Mouse (Mus musculus): ENCODE data around the gene Tgfa. TPM values are rescaled to one million over a fixed set of nuclear protein-coding genes. Genes with fewer than 3 reads are reported as not detected.

Gene Tgfa
- polyA plus RNA-seq, 1 experiment from 2014 or later, result 7.2 TPM

DNA sequence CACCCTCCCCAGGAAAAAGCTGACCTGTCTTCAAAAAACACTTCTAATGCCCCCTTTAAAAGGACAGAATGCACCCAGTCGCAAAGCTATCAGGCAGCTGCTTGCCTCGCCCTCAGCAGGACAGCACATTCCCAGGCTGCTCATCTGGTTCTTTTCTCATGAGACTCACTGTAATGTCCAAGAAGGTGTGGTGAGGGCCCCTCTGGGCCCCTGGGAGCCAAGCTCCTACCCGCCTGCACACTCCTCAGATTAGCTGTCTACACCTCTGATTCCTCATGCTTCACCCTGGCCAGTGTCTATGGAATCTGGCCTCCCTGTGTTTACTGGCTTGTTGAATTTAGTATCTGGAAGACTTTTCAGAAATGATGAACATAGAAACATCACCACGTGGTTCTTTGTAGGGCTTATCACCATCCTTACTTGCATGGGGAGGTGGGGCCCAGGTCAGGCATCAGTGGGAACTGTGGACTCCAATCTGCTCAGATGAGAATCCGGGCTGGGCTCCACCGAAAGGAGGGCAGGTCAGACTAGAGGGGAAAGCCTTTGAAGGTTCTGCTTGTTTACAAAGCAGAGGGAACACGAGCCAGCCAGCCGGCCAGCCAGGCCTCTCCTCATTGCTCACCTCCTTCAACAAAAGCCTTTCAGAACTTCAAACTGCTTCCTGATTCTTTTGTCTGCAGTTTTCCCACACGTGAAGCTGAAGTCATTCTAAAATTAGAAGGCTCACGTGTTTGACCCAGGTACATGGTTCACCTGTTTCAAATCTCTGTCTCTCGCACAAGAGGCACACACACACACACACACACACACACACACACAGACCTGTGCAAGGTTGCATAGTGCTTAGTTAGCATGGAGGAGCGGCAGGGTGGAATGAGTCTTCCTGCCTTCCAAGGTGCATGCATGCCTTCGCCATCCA, 38.7 kb downstream of the Tgfa start:
- 28% methylated on average over 13 of the region's 13 CpGs for WGBS
- ATAC-seq (ENCODE audit: insufficient read depth, low FRiP score), result peak; percentile 86
- Histone ChIP-seq H3K27me3 (ENCODE audit: control insufficient read depth, insufficient read depth, low read length) (no peaks in the 10 kb centered on the region), H3K36me3 (ENCODE audit: control insufficient read depth, insufficient read depth, low read length) (no peaks in the 10 kb centered on the region), H3K9ac (ENCODE audit: low read length) (no peak overlapping the region), H3K4me2 (ENCODE audit: low read depth, low read length) (peak overlapping the region; percentile 13; the same call in 1 of the 2 replicates), H3K4me1 (ENCODE audit: control insufficient read depth, insufficient read depth, low read length) (peaks cover 16% of the 10 kb centered on the region; the same call in 1 of the 2 replicates), H3K4me3 (replicated peaks; ENCODE audit: low read length) (no peak overlapping the region), H3K27ac (ENCODE audit: low read length) (peak overlapping the region; percentile 84), H3K9me3 (replicated peaks; ENCODE audit: control insufficient read depth, low read length) (no peaks in the 10 kb centered on the region)

- Histone ChIP-seq H3K27me3 (ENCODE audit: control insufficient read depth, insufficient read depth, low read length) (no peaks in the 10 kb centered on the region), H3K4me3 (replicated peaks; ENCODE audit: low read length) (no peak overlapping the region), H3K4me2 (ENCODE audit: low read depth, low read length) (no peak overlapping the region), H3K4me1 (ENCODE audit: control insufficient read depth, insufficient read depth, low read length) (no peaks in the 10 kb centered on the region), H3K36me3 (ENCODE audit: control insufficient read depth, insufficient read depth, low read length) (no peaks in the 10 kb centered on the region), H3K9me3 (replicated peaks; ENCODE audit: control insufficient read depth, low read length) (no peaks in the 10 kb centered on the region), H3K9ac (ENCODE audit: low read length) (no peak overlapping the region), H3K27ac (ENCODE audit: low read length) (no peak overlapping the region)
- 51% methylated on average over 3 of the region's 3 CpGs for WGBS
- ATAC-seq (ENCODE audit: insufficient read depth, low FRiP score), result no peak
These were observed 49.8 kb downstream of the Tgfa start for GRCm38 (mm10) chr6:86244866-86245265.

- H3K9ac ChIP-seq (ENCODE audit: low read length), result no peak overlapping the region
- no peak for ATAC-seq (ENCODE audit: insufficient read depth, low FRiP score)
- no peak overlapping the region for H3K27ac ChIP-seq (ENCODE audit: low read length)
- H3K4me2 ChIP-seq (ENCODE audit: low read depth, low read length), result no peak overlapping the region
- H3K9me3 ChIP-seq (replicated peaks; ENCODE audit: control insufficient read depth, low read length), result no peaks in the 10 kb centered on the region
- H3K36me3 ChIP-seq (ENCODE audit: control insufficient read depth, insufficient read depth, low read length), result no peaks in the 10 kb centered on the region
- no peaks in the 10 kb centered on the region for H3K4me1 ChIP-seq (ENCODE audit: control insufficient read depth, insufficient read depth, low read length)
- 47% methylated on average over 4 of the region's 4 CpGs for WGBS
- H3K27me3 ChIP-seq (ENCODE audit: control insufficient read depth, insufficient read depth, low read length), result no peaks in the 10 kb centered on the region
- H3K4me3 ChIP-seq (replicated peaks; ENCODE audit: low read length), result no peak overlapping the region
These were observed 50.9 kb downstream of the Tgfa start for GRCm38 (mm10) chr6:86245965-86246364.

DNA sequence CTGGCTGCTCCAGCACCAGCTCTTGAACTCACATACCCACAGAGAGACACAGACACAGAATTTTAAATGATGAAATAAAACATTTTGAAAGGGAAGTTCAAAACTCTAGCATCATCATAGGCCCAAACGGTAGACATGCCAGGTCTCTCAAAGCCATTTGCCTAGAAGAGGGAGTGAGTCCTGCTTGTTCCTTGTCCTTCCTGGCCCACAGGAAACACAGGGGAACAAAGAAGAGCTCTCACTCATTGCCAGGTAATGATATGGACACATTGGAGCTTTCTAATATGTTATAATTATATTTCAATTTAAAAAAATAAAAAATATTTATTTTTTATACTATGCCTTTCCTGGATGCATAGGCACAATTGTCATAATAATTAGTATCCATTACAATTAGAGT, 53.5 kb downstream of the Tgfa start:
- H3K4me1 ChIP-seq (ENCODE audit: control insufficient read depth, insufficient read depth, low read length), result 0 out of 2 replicates have a peak, but pooled peaks cover 3% of the 10 kb centered on the region
- no peak overlapping the region for H3K9ac ChIP-seq (ENCODE audit: low read length)
- H3K9me3 ChIP-seq (replicated peaks; ENCODE audit: control insufficient read depth, low read length), result no peaks in the 10 kb centered on the region
- H3K27me3 ChIP-seq (ENCODE audit: control insufficient read depth, insufficient read depth, low read length), result no peaks in the 10 kb centered on the region
- H3K27ac ChIP-seq (ENCODE audit: low read length), result no peak overlapping the region
- H3K4me3 ChIP-seq (replicated peaks; ENCODE audit: low read length), result no peak overlapping the region
- 89% methylated on average over 1 of the region's 1 CpGs for WGBS
- H3K36me3 ChIP-seq (ENCODE audit: control insufficient read depth, insufficient read depth, low read length), result no peaks in the 10 kb centered on the region
- ATAC-seq (ENCODE audit: insufficient read depth, low FRiP score), result no peak
- no peak overlapping the region for H3K4me2 ChIP-seq (ENCODE audit: low read depth, low read length)

DNA sequence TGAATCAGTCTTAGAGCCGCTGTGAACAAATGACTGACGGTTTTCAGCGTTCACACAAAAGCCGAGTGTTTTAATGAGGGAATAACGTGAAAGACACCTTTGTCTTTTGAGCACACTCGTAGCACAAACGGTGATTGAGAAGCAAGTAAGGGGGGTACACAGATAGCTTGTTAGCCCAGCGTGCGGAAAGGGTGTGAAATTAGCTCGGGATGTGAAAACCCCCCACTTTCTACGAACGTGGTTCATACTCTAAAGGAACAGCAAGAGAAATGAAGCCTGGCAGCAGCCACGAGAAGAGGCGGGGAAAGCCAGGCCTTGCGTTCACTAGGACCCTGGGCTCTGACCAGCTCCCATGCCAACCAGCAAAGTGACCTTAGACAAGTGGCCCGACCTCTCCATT, 54.0 kb downstream of the Tgfa start:
- WGBS, result 76% methylated on average over 16 of the region's 16 CpGs
- H3K27ac ChIP-seq (ENCODE audit: low read length), result no peak overlapping the region

GRCm38 (mm10) chr6:86250236-86250635, 55.2 kb downstream of the Tgfa start:
- Histone ChIP-seq H3K4me1 (ENCODE audit: control insufficient read depth, insufficient read depth, low read length) (0 out of 2 replicates have a peak, but pooled peaks cover 3% of the 10 kb centered on the region), H3K4me3 (replicated peaks; ENCODE audit: low read length) (no peak overlapping the region), H3K27ac (ENCODE audit: low read length) (no peak overlapping the region), H3K9ac (ENCODE audit: low read length) (no peak overlapping the region), H3K9me3 (replicated peaks; ENCODE audit: control insufficient read depth, low read length) (no peaks in the 10 kb centered on the region), H3K27me3 (ENCODE audit: control insufficient read depth, insufficient read depth, low read length) (no peaks in the 10 kb centered on the region), H3K36me3 (ENCODE audit: control insufficient read depth, insufficient read depth, low read length) (no peaks in the 10 kb centered on the region), H3K4me2 (ENCODE audit: low read depth, low read length) (no peak overlapping the region)
- no peak for ATAC-seq (ENCODE audit: insufficient read depth, low FRiP score)
- 80% methylated on average over 2 of the region's 2 CpGs for WGBS

More for the DNA sequence above, 54.0 kb downstream of the Tgfa start:
- no peak overlapping the region for H3K9ac ChIP-seq (ENCODE audit: low read length)
- H3K4me3 ChIP-seq (replicated peaks; ENCODE audit: low read length), result no peak overlapping the region
- H3K36me3 ChIP-seq (ENCODE audit: control insufficient read depth, insufficient read depth, low read length), result no peaks in the 10 kb centered on the region
- H3K4me2 ChIP-seq (ENCODE audit: low read depth, low read length), result no peak overlapping the region
- no peaks in the 10 kb centered on the region for H3K9me3 ChIP-seq (replicated peaks; ENCODE audit: control insufficient read depth, low read length)
- H3K27me3 ChIP-seq (ENCODE audit: control insufficient read depth, insufficient read depth, low read length), result no peaks in the 10 kb centered on the region
- H3K4me1 ChIP-seq (ENCODE audit: control insufficient read depth, insufficient read depth, low read length), result 0 out of 2 replicates have a peak, but pooled peaks cover 3% of the 10 kb centered on the region
- ATAC-seq (ENCODE audit: insufficient read depth, low FRiP score), result no peak

DNA sequence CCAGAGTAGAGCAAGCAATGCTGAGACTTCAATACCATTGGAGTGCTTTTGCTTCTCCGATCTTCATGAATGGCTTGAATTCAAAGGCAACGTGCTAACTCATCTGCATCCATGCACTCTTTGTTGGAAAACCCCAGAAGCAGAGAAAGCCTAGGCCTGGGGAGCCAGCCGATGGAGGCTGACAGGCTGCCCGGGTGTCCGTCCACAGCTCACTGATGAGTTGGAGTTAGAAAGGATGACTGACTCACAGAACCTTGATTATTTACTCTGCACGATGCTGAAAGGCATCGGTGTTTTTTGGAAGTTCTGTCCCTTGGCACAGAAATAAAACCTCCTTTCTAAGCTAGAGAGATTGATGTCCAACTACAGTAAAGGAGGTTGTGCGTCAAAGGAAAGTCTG, 55.8 kb downstream of the Tgfa start:
- Histone ChIP-seq H3K36me3 (ENCODE audit: control insufficient read depth, insufficient read depth, low read length) (no peaks in the 10 kb centered on the region), H3K27me3 (ENCODE audit: control insufficient read depth, insufficient read depth, low read length) (no peaks in the 10 kb centered on the region), H3K4me2 (ENCODE audit: low read depth, low read length) (no peak overlapping the region), H3K9ac (ENCODE audit: low read length) (no peak overlapping the region), H3K9me3 (replicated peaks; ENCODE audit: control insufficient read depth, low read length) (no peaks in the 10 kb centered on the region), H3K27ac (ENCODE audit: low read length) (no peak overlapping the region), H3K4me3 (replicated peaks; ENCODE audit: low read length) (no peak overlapping the region), H3K4me1 (ENCODE audit: control insufficient read depth, insufficient read depth, low read length) (0 out of 2 replicates have a peak, but pooled peaks cover 3% of the 10 kb centered on the region)
- 79% methylated on average over 8 of the region's 8 CpGs for WGBS
- ATAC-seq (ENCODE audit: insufficient read depth, low FRiP score), result no peak

GRCm38 (mm10) chr6:86252176-86253125, 57.4 kb downstream of the Tgfa start:
- no peak overlapping the region for H3K4me3 ChIP-seq (replicated peaks; ENCODE audit: low read length)
- no peaks in the 10 kb centered on the region for H3K27me3 ChIP-seq (ENCODE audit: control insufficient read depth, insufficient read depth, low read length)
- H3K36me3 ChIP-seq (ENCODE audit: control insufficient read depth, insufficient read depth, low read length), result no peaks in the 10 kb centered on the region
- WGBS, result 57% methylated on average over 10 of the region's 10 CpGs
- ATAC-seq (ENCODE audit: insufficient read depth, low FRiP score), result 0 out of 2 replicates have a peak, but pooled peaks have one; percentile 13
- H3K4me1 ChIP-seq (ENCODE audit: control insufficient read depth, insufficient read depth, low read length), result 0 out of 2 replicates have a peak, but pooled peaks cover 3% of the 10 kb centered on the region
- H3K4me2 ChIP-seq (ENCODE audit: low read depth, low read length), result no peak overlapping the region
- H3K27ac ChIP-seq (ENCODE audit: low read length), result no peak overlapping the region
- H3K9me3 ChIP-seq (replicated peaks; ENCODE audit: control insufficient read depth, low read length), result no peaks in the 10 kb centered on the region
- no peak overlapping the region for H3K9ac ChIP-seq (ENCODE audit: low read length)

Measured in stomach, embryonic 16.5 days (tissue).